Mouse (Mus musculus) G1E (cell line): ENCODE data around the gene Ccp110.

Experiments used
- CTCF ChIP-seq: IDR thresholded peaks from 2 replicates; pipeline ENCODE4 v1.5.1; 2012; ENCODE audit warnings: low read depth, low read length, inconsistent platforms, mixed read lengths
- GATA1 ChIP-seq: IDR thresholded peaks from 2 replicates; pipeline ENCODE4 v1.6.1; 2012; ENCODE audit warnings: borderline replicate concordance, low read length, inconsistent platforms, mixed read lengths
- GATA2 ChIP-seq: IDR thresholded peaks from 2 replicates; pipeline ENCODE4 v1.6.1; 2012; ENCODE audit warnings: low read depth, low read length, inconsistent platforms, borderline replicate concordance

DNA sequence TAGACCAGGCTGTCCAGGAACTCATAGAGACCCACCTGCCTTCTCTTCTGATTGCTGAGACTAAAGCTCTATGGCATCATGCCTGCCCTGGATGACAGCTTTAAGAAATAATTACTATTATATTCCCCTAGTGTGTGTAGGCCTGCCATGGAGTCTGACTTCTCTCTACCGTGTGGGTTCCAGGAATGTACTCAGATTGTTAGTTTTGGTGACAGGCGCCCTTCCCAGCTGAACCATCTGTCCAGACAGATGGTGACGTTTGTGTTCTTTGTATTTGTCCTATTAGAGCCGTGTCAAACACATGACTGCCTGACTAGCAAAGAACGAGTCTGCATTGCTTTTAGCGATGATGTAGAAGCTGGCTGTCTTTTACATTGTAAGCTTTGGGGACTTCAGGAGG lies 66.2 kb downstream of the Ccp110 start:
- TF ChIP-seq CTCF (no peak), GATA1 (no peak), GATA2 (no peak)
